Mouse (Mus musculus) retina, embryonic 14.5 days (tissue): ENCODE results near the gene Rbm4.
A peak's percentile ranks its signal among the peaks of the same experiment; 100 is the strongest.
"Not testable (repeated sequence)": the region's sequence is repeated elsewhere in the genome, so short reads cannot be mapped to it uniquely, and the experiment has no call there.

Experiments
- DNase-seq: peaks from one replicate; pipeline ENCODE4 v3.0.0-alpha.2; 2015; ENCODE audit warnings: low spot score

The Rbm4 gene

DNA sequence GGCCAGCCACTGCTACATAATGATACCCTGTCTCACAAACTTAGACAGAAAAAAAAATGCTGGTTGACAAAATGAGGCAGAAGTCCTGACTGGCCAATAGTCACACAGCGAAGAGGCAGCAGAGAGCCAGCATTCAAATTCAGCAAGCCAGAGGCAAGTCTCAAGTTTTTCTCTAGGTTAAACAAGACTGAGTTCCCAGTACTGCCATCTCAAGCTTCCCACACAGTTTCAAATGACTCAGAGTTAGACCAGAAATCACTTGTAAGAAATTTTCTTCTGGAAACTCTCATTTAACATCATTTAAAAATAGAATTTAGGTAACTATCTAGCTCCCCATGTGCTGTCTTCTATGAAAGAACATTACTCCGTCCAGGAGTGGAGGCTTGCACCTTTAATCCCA, 4.1 kb upstream of the Rbm4 start:
- no peak for DNase-seq

DNA sequence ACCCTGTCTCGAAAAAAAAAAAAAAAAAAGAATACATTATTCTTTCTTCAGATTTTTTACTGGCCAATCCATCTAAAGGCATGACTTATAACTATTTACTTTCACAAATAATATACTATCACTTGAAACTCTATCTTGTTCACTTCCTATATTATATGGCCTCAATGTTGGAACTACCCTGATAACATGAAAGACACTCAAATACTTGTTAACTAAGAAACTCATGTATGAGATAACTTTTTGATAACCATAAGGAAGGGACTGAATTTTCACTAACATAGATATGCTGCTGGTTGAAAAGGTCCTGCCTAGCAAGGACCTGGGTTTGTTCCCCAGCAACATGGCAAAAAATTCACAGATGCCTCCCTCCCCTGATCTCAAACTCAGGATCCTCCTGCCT, 2.2 kb upstream of the Rbm4 start:
- no peak for DNase-seq

- no peak for DNase-seq
These were observed 345 bp downstream of the Rbm4 start for GRCm38 (mm10) chr19:4793281-4793830.

DNA sequence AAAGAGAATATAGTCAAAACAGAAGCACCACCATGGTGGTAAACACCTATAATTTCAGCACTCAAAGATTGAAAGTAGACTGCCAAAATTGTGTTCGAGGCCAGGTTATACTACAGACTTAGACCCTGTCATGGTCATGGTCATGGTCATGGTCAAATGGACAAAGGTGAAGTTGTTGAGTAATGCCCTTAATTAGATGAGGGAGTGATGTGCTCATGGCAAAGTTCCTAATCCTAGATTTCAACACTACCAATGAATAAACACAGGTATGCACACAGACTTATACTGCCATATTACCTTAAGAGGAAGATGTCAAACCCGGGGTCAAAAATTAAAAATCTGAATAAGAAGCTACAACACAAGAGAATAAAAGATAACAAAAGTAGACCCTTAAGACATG, 7.4 kb downstream of the Rbm4 start:
- DNase-seq: no peak

- no peak for DNase-seq
These were observed 8.5 kb downstream of the Rbm4 start for GRCm38 (mm10) chr19:4785206-4785605.

DNA sequence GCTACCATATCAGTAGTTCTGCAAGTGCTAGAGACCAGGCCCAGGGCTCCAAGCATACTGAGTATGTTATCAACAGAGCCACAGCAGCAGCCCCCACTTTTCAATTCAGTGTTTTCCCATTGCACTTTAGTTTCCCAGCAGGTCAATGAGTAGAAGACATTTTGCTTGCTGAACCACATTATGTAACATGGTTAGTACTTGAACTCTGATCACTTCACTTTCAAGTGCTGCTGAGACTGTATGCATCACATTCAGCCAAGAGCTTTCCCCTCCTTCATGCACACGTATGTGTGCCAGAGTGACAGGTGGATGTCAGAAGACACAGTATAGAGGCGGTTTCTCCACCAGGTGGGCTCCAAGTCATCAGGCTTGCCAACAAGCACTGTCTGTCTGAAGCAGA, 10.8 kb downstream of the Rbm4 start:
- no peak for DNase-seq

DNA sequence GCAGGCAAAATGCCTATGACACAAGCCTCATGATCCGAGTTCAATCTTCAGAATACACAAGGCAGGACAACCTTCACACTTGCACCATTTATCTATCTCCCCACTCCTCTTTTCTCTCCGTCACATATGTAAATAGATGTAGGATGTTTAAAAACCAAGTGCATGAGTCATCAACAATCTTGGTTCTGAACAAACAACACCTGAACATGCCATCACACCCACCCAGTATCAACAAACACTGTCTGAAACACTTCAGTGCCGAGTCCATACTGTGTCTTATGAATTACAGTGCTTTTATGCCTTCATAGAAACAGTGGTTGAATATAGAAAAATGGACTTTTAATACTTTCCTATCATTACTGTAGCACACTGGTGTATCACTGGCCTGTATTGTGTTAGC, 20.9 kb downstream of the Rbm4 start:
- DNase-seq: no peak

DNA sequence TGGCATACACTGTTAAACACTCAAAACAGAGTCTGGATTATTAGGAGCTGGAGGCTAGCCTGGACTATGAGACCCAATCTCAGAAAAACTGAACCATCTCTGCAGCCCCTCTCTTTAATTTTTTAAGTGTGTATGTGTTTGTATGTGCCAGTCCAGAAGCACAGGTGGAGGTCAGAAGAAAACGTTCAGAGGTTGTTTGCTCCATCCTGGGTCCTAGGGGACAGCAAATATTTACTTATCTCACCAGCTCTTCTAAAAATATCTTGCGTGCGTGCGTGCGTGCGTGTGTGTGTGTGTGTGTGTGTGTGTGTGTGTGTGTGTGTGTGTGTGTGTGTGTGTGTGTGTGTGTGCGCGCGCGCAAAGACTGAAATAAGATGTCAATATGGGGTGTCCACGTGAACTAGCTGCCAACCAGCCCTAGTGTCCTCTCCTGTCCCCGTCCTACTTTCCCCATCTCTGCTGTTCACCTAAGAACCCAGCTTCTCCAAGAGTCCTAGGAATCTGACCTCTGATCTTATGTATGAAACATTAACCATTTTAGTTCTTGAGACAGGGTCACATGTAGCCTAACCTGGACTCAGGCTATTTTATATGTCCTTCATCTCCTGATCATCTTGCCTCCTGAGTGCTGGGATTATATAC, 26.1 kb downstream of the Rbm4 start:
- no peak for DNase-seq

GRCm38 (mm10) chr19:4762876-4763275, 30.8 kb downstream of the Rbm4 start:
- no peak for DNase-seq

DNA sequence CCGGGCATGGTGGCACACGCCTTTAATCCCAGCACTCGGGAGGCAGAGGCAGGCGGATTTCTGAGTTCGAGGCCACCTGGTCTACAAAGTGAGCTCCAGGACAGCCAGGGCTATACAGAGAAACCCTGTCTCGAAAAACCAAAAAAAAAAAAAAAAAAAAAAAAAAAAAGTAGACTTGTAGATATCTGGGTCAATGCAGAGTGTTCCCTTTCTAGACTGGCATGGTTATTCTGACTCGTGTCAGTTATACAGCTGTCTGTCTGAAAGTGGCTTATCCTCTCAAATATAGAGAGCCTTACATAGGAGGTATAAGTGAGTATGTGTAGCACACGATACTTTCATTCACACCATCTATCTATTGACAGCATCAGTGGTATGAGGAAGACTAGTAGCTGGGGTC, 33.2 kb downstream of the Rbm4 start:
- not testable (repeated sequence) for DNase-seq

DNA sequence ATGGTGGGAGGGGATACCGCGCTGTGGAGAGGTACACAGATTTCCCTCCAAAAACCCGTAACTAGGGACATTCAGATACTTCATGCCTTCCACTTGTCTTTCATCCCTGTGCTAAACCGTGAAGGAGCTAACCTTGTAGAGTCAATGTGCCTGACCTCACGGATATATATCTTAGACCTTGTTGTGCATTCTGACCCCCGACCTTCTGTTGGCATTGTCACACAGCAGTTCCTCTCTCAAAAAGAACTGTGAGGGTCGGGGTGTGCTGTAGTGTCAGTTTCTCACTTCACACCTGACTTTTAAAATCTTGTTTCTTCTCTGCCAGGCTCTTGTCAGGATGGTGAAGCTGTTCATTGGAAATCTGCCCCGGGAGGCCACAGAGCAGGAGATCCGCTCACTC, 36.8 kb downstream of the Rbm4 start:
- no peak for DNase-seq

GRCm38 (mm10) chr19:4756193-4756911, 37.3 kb downstream of the Rbm4 start, which contains the start of gene Rbm4b:
TSS of gene Rbm4b (plus strand) at chr19:4756497.
- DNase-seq: peak; percentile 99

GRCm38 (mm10) chr19:4755565-4756192, 38.0 kb downstream of the Rbm4 start:
- DNase-seq: peak; percentile 94

DNA sequence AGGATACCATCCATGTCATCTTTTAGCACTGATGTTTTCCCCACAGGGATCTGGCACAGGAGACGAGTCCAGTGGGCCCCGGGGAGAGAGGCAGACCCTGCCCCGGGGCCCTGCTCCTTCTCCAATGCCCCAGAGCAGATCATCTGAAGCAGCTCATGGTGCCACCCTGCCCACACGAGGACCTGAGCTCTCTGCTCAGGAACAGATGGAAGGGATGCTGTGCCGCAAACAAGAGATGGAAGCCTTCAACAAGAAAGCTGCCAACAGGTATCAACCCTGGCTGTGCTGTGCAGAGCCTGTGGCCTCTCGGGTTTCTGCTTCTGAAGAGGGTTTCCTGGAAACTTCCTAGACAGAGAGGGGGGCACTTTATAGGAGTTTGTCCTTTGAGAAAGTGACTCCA, 43.7 kb downstream of the Rbm4 start:
- DNase-seq: no peak

DNA sequence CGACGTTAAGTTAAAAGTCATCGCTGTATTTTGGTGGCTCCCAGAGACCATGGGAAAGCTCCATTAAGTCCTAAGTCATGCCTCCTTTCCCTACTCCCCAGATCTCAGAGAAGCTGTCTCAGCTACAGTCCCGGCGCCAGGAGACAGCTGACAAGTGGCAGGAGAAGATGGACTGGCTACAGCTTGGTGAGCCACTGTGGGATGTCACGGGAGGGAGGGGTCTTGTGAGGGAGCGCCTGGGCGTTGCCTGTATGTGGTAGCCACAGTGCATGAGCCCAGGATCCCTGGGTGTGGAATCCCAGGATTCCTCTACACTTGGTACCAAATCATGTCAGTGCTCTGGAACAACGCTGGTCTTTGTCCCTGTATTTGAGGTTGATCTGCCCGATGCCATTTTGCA, 45.2 kb downstream of the Rbm4 start:
- DNase-seq: no peak

GRCm38 (mm10) chr19:4747631-4748312, 45.9 kb downstream of the Rbm4 start:
- DNase-seq: no peak

GRCm38 (mm10) chr19:4746611-4747010, 47.1 kb downstream of the Rbm4 start:
- no peak for DNase-seq

GRCm38 (mm10) chr19:4745681-4746080, 48.0 kb downstream of the Rbm4 start:
- no peak for DNase-seq

DNA sequence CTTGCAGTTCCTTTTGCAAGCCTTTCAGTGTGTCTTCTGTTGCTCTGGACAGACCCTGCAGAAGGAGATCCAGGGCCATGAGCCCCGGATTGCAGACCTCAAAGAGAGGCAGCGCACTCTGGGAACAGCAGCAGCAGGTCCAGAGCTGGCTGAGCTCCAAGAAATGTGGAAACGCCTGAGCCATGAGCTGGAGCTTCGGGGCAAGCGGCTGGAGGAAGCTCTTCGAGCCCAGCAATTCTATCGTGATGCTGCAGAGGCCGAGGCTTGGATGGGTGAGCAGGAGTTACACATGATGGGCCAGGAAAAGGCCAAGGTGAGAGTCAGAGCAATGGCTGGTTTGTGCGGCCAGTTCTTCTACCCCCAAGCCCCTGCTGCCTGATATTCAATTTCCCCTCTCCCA, 48.6 kb downstream of the Rbm4 start:
- no peak for DNase-seq

DNA sequence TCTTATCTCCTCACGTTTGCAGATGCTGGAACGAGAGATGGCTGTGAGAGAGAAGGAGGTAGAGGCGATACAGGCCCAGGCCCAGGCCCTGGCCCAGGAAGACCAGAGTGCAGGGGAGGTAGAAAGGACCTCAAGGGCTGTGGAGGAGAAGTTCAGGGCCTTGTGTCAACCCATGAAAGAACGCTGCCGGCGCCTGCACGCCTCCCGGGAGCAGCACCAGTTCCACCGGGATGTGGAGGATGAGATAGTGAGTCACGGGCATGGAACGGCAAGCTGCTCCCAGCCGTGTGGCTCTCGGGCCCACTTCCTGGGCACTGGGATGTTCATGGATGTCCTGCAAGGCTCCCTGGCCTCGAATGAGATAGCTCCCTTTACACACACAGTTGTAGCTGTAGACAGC, 49.7 kb downstream of the Rbm4 start:
- no peak for DNase-seq

DNA sequence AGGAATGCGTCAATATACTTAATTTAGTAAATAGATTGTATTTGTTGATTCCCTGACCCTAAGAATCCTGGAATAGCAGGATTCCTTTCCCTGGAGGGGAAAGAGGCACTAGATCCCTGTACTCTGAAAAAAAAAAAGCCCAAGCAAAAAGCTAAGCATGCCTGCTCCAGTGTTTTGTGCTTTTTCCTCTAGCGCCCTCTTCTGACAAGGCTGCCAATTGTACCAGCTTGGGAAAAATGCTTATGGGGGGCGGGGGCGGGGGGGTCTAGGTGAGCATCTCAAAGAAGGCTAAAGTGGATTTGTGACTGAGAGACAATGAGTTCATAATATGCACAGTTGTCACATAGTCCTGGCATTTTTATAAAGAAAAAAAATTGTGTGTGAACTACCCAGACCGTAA, 50.2 kb downstream of the Rbm4 start:
- DNase-seq: peak; percentile 71

GRCm38 (mm10) chr19:4742229-4742628, 51.5 kb downstream of the Rbm4 start:
- no peak for DNase-seq

- DNase-seq: no peak
These were observed 52.2 kb downstream of the Rbm4 start for GRCm38 (mm10) chr19:4741482-4741881.
